Comparison of ENCODE assay signal across 7 mouse cellular contexts in genomic region chrX:99853834-99854233, GRCm38 (mm10). TPM values are rescaled to one million over a fixed set of nuclear protein-coding genes. Genes with fewer than 3 reads are reported as not detected.
DNase-seq lines count a peak whose midpoint lies in the region; ATAC-seq lines count a peak whose summit lies in the region.

No protein-coding gene starts in this region.

- intact Hi-C loops in left cerebral cortex, postnatal 25 days (cut with DNase I): loop anchor here (2.0 to 5.0 kb wide), 2 partner anchors 121 to 538 kb away; partner anchors contain the start of gene Eda

- peak; percentile 37 for DNase-seq in kidney, postnatal 10 days
- DNase-seq in kidney, adult 9 months: no peak
- no peak for DNase-seq in left cerebral cortex, postnatal 25 days (ENCODE audit: low spot score in 2 of 2)
- DNase-seq in right cerebral cortex, postnatal 4 days: no peak

- H3K4me3 ChIP-seq in embryonic facial prominence, embryonic 13.5 days: peak overlapping the region; percentile 34; the same call in 1 of the 2 replicates
- H3K4me3 ChIP-seq in intestine, embryonic 15.5 days (replicated peaks): no peak overlapping the region
- no peak overlapping the region for H3K4me3 ChIP-seq in neural tube, embryonic 13.5 days

- H3K9ac ChIP-seq in embryonic facial prominence, embryonic 13.5 days: peak overlapping the region; percentile 61; the same call in 1 of the 2 replicates
- no peak overlapping the region for H3K9ac ChIP-seq in intestine, embryonic 15.5 days
- H3K9ac ChIP-seq in neural tube, embryonic 13.5 days: peak overlapping the region; percentile 58

- peaks cover 50% of the 10 kb centered on the region for H3K27me3 ChIP-seq in embryonic facial prominence, embryonic 13.5 days
- peaks cover 3% of the 10 kb centered on the region; the same call in 1 of the 2 replicates for H3K27me3 ChIP-seq in intestine, embryonic 15.5 days (replicated peaks)
- H3K27me3 ChIP-seq in neural tube, embryonic 13.5 days: peaks cover 65% of the 10 kb centered on the region

- 51% methylated on average over 3 of the region's 3 CpGs for WGBS in embryonic facial prominence, embryonic 13.5 days
- 54% methylated on average over 3 of the region's 3 CpGs for WGBS in intestine, embryonic 15.5 days
- 30% methylated on average over 3 of the region's 3 CpGs for WGBS in neural tube, embryonic 13.5 days

- peak overlapping the region; percentile 34; the same call in 1 of the 2 replicates for H3K27ac ChIP-seq in embryonic facial prominence, embryonic 13.5 days
- H3K27ac ChIP-seq in intestine, embryonic 15.5 days: no peak overlapping the region
- H3K27ac ChIP-seq in neural tube, embryonic 13.5 days (replicated peaks): peak overlapping the region; percentile 38; the same call in 1 of the 2 replicates

- no peaks in the 10 kb centered on the region for H3K36me3 ChIP-seq in embryonic facial prominence, embryonic 13.5 days
- no peaks in the 10 kb centered on the region for H3K36me3 ChIP-seq in intestine, embryonic 15.5 days
- H3K36me3 ChIP-seq in neural tube, embryonic 13.5 days: no peaks in the 10 kb centered on the region

- ATAC-seq in embryonic facial prominence, embryonic 13.5 days (ENCODE audit: insufficient number of reproducible peaks, insufficient read depth, low FRiP score, low TSS enrichment, low read depth): no peak
- no peak for ATAC-seq in intestine, embryonic 15.5 days
- no peak; the same call in 1 of the 2 replicates for ATAC-seq in neural tube, embryonic 13.5 days (ENCODE audit: low read depth)

- H3K4me2 ChIP-seq in embryonic facial prominence, embryonic 13.5 days: peak overlapping the region; percentile 55
- peak overlapping the region; percentile 58 for H3K4me2 ChIP-seq in intestine, embryonic 15.5 days (replicated peaks)
- peak overlapping the region; percentile 48 for H3K4me2 ChIP-seq in neural tube, embryonic 13.5 days

- no peaks in the 10 kb centered on the region for H3K4me1 ChIP-seq in embryonic facial prominence, embryonic 13.5 days
- H3K4me1 ChIP-seq in intestine, embryonic 15.5 days (replicated peaks): no peaks in the 10 kb centered on the region
- H3K4me1 ChIP-seq in neural tube, embryonic 13.5 days (replicated peaks): no peaks in the 10 kb centered on the region

- no peaks in the 10 kb centered on the region for H3K9me3 ChIP-seq in embryonic facial prominence, embryonic 13.5 days
- H3K9me3 ChIP-seq in intestine, embryonic 15.5 days: no peaks in the 10 kb centered on the region
- H3K9me3 ChIP-seq in neural tube, embryonic 13.5 days: no peaks in the 10 kb centered on the region

RNA-seq across cellular contexts. Expression of gene Tmem28, which starts 33.0 kb away (rescaled TPM):
- polyA plus RNA-seq in embryonic facial prominence, embryonic 13.5 days (2015; fragmentation: Nextera tagmentation; extraction: Ambion mirVana): 0.58 and 0.66 TPM in 2 replicates
- 0.04 and 0.06 TPM in 2 replicates for polyA plus RNA-seq in intestine, embryonic 15.5 days (2015; fragmentation: Nextera tagmentation; extraction: Ambion mirVana)
- 0.99 and 1.5 TPM in 2 replicates for polyA plus RNA-seq in neural tube, embryonic 13.5 days (2015; fragmentation: Nextera tagmentation; extraction: Ambion mirVana)
- total RNA-seq in left cerebral cortex, postnatal 25 days (2021): 10 to 100 TPM; 20.3 to 20.9 TPM
